Mouse (Mus musculus) midbrain, embryonic 12.5 days (tissue): Measurements from ENCODE around the gene Dirc2. TPM values are rescaled to one million over a fixed set of nuclear protein-coding genes. Genes with fewer than 3 reads are reported as not detected.

Experiments used
- ATAC-seq: fragments of 200-750 bp; cut with Nextera tagmentation; 2 replicates; pipeline ENCODE4 v1.8.0; 2017; ENCODE audit warnings: low read depth, moderate TSS enrichment, moderate library complexity; ENCODE audit not compliant: low FRiP score
- H3K27ac ChIP-seq: fragments of 300-500 bp; sonication (generic); replicated peaks from 2 replicates; pipeline ENCODE4 v1.5.1; 2016; ENCODE audit warnings: mild to moderate bottlenecking
- H3K27me3 ChIP-seq: fragments of 300-500 bp; sonication (generic); 2 replicates; pipeline ENCODE4 v1.6.1; 2016; ENCODE audit warnings: mild to moderate bottlenecking
- H3K36me3 ChIP-seq: fragments of 300-500 bp; sonication (generic); 2 replicates; pipeline ENCODE4 v1.6.1; 2016
- H3K4me1 ChIP-seq: fragments of 300-500 bp; sonication (generic); 2 replicates; pipeline ENCODE4 v1.6.1; 2016
- H3K4me2 ChIP-seq: fragments of 300-500 bp; sonication (generic); replicated peaks from 2 replicates; pipeline ENCODE4 v1.6.1; 2016; ENCODE audit warnings: mild to moderate bottlenecking, moderate library complexity
- H3K4me3 ChIP-seq: fragments of 300-500 bp; sonication (generic); 2 replicates; pipeline ENCODE4 v1.5.1; 2016; ENCODE audit warnings: mild to moderate bottlenecking
- H3K9ac ChIP-seq: fragments of 300-500 bp; sonication (generic); replicated peaks from 2 replicates; pipeline ENCODE4 v1.6.1; 2016; ENCODE audit warnings: mild to moderate bottlenecking, moderate library complexity
- H3K9me3 ChIP-seq: fragments of 300-500 bp; sonication (generic); 2 replicates; pipeline ENCODE4 v1.6.1; 2016; ENCODE audit warnings: mild to moderate bottlenecking
- WGBS: fragments of 180-500 bp; shearing (Covaris S2); methylation state at CpG from one replicate; pipeline ENCODE4 v1.1.7; 2016; 5-methylcytosine and 5-hydroxymethylcytosine counted together
- polyA plus RNA-seq: library from polyadenylated mRNA; unstranded; fragments of >200 nt; fragmentation: Nextera tagmentation; extraction: Ambion mirVana; gene quantifications from 2 replicates; pipeline ENCODE4 v1.2.1, GENCODE M21; 2016

Dirc2 gene
- polyA plus RNA-seq, 1 experiment from 2014 or later = 24.5 TPM

- Histone ChIP-seq H3K4me3 (no peak overlapping the region), H3K4me1 (no peaks in the 10 kb centered on the region), H3K9ac (no peak overlapping the region), H3K27me3 (peaks cover 20% of the 10 kb centered on the region), H3K27ac (no peak overlapping the region), H3K9me3 (no peaks in the 10 kb centered on the region), H3K4me2 (no peak overlapping the region), H3K36me3 (peaks cover 56% of the 10 kb centered on the region)
- 94% methylated on average over 9 of the region's 9 CpGs for WGBS
- no peak for ATAC-seq
These were observed 105.2 kb downstream of the Dirc2 start for GRCm38 (mm10) chr16:35663831-35664414.

- Histone ChIP-seq H3K9ac (no peak overlapping the region), H3K36me3 (peaks cover 69% of the 10 kb centered on the region), H3K4me3 (0 out of 2 replicates have a peak overlapping the region, but pooled peaks have one; percentile 5), H3K27me3 (peaks cover 32% of the 10 kb centered on the region), H3K9me3 (no peaks in the 10 kb centered on the region), H3K4me2 (peak overlapping the region; percentile 28), H3K27ac (no peak overlapping the region), H3K4me1 (no peaks in the 10 kb centered on the region)
- WGBS = 26% methylated on average over 36 of the region's 36 CpGs
- no peak for ATAC-seq
These were observed 108.9 kb downstream of the Dirc2 start for GRCm38 (mm10) chr16:35660222-35660621.

- peaks cover 66% of the 10 kb centered on the region for H3K36me3 ChIP-seq
- no peak for ATAC-seq
- no peaks in the 10 kb centered on the region for H3K9me3 ChIP-seq
- H3K27ac ChIP-seq = no peak overlapping the region
- H3K4me2 ChIP-seq = no peak overlapping the region
- no peaks in the 10 kb centered on the region for H3K4me1 ChIP-seq
- H3K27me3 ChIP-seq = peaks cover 12% of the 10 kb centered on the region; the same call in 1 of the 2 replicates
- no peak overlapping the region for H3K9ac ChIP-seq
- no peak overlapping the region for H3K4me3 ChIP-seq
- 93% methylated on average over 5 of the region's 5 CpGs for WGBS
These were observed 115.2 kb downstream of the Dirc2 start for GRCm38 (mm10) chr16:35653951-35654350.

- Histone ChIP-seq H3K27me3 (0 out of 2 replicates have a peak, but pooled peaks cover under 1% of the 10 kb centered on the region), H3K9me3 (no peaks in the 10 kb centered on the region), H3K4me3 (no peak overlapping the region), H3K36me3 (peaks cover 72% of the 10 kb centered on the region), H3K4me1 (no peaks in the 10 kb centered on the region), H3K27ac (no peak overlapping the region), H3K9ac (no peak overlapping the region), H3K4me2 (no peak overlapping the region)
- 93% methylated on average over 3 of the region's 3 CpGs for WGBS
- ATAC-seq = no peak
These were observed 116.5 kb downstream of the Dirc2 start for GRCm38 (mm10) chr16:35652706-35653105.

- H3K4me3 ChIP-seq = no peak overlapping the region
- 78% methylated on average over 6 of the region's 6 CpGs for WGBS
- H3K4me1 ChIP-seq = no peaks in the 10 kb centered on the region
- no peaks in the 10 kb centered on the region for H3K27me3 ChIP-seq
- no peak overlapping the region for H3K4me2 ChIP-seq
- H3K36me3 ChIP-seq = peaks cover 74% of the 10 kb centered on the region
- ATAC-seq = no peak
- no peak overlapping the region for H3K9ac ChIP-seq
- H3K9me3 ChIP-seq = no peaks in the 10 kb centered on the region
- H3K27ac ChIP-seq = no peak overlapping the region
These were observed 117.0 kb downstream of the Dirc2 start for GRCm38 (mm10) chr16:35652206-35652605.

- Histone ChIP-seq H3K27me3 (no peaks in the 10 kb centered on the region), H3K4me2 (no peak overlapping the region), H3K27ac (no peak overlapping the region), H3K36me3 (peaks cover 71% of the 10 kb centered on the region), H3K4me3 (no peak overlapping the region), H3K9me3 (no peaks in the 10 kb centered on the region), H3K4me1 (no peaks in the 10 kb centered on the region), H3K9ac (no peak overlapping the region)
- no peak for ATAC-seq
- 80% methylated on average over 4 of the region's 4 CpGs for WGBS
These were observed 120.3 kb downstream of the Dirc2 start for GRCm38 (mm10) chr16:35648862-35649261.

Other genes with a start within 250 kb of the Dirc2 start
- gene Sema5b, start 228.2 kb downstream of the Dirc2 start, polyA plus RNA-seq = 67.6 and 71.9 TPM in 2 replicates
- gene Hspbap1, start 1.0 kb upstream of the Dirc2 start, polyA plus RNA-seq = 20.9 and 21.9 TPM in 2 replicates
- 0.30 and 0.45 TPM in 2 replicates for gene Parp14, start 102.2 kb upstream of the Dirc2 start, polyA plus RNA-seq
- 2.2 TPM in 2 replicates for gene Parp9, start 169.1 kb upstream of the Dirc2 start, polyA plus RNA-seq
- 2.3 and 3.0 TPM in 2 replicates for gene Dtx3l, start 169.8 kb upstream of the Dirc2 start, polyA plus RNA-seq
- gene Kpna1, start 209.4 kb upstream of the Dirc2 start, polyA plus RNA-seq = 82.8 and 91.4 TPM in 2 replicates